Mouse (Mus musculus) ES-Bruce4 (cell line): Measurements from ENCODE around the gene Sars.
A peak's percentile ranks its signal among the peaks of the same experiment; 100 is the strongest.

Experiments
- CTCF ChIP-seq: IDR thresholded peaks from one replicate; pipeline ENCODE4 v1.8.1; 2011; ENCODE audit warnings: low read depth, low read length
- EP300 ChIP-seq: IDR thresholded peaks from 2 replicates; pipeline ENCODE4 v1.6.1; 2011; ENCODE audit warnings: low read depth, low read length; ENCODE audit not compliant: insufficient read depth
- POLR2A ChIP-seq: IDR thresholded peaks from one replicate; pipeline ENCODE4 v1.8.1; 2011; ENCODE audit warnings: low read length; ENCODE audit not compliant: insufficient read depth

- TF ChIP-seq CTCF (peak; percentile 47), POLR2A (no peak), EP300 (no peak)
Measured at GRCm38 (mm10) chr3:108458866-108459265, 13.9 kb upstream of the Sars start.
